Mouse (Mus musculus): ENCODE data around the gene Reep6. TPM values are rescaled to one million over a fixed set of nuclear protein-coding genes. Genes with fewer than 3 reads are reported as not detected.

Reep6 gene
- polyA plus RNA-seq, 1 experiment from 2014 or later, result 6.6 TPM

DNA sequence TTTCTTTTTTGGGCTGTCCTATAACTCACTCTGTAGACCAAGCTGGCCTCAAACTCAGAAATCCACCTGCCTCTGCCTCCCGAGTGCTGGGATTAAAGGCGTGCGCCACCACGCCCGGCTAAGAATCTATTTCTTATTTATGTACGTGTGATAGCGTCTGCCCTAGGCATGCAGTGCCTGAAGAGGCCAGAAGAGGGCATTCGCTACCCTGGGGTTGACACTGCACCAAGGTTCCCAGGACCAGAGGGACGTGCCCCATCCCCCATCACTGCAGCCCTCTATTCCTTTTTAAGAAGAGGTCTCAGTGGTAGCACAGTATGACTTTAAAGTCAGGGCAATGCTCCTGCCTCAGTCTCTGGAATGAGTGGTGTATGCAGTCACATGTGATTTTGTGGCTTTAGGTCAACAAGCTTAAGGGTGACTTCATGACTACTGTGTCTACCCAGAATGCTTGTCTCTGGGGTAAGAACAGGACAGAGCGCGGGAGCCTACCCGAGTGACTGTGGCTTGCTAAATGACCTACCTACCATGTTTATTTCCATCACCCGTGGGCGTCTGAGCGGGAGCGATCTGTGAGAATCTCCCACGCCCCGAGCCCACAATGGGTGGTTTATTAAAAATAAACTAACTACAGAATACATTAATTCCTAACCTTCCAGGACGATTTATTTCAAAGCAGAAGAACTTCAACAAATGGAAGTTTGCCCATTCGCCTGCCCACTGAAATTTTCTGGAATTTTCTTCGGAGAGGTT, 40.4 kb downstream of the Reep6 start:
- no peak overlapping the region for H3K27ac ChIP-seq (replicated peaks)
- DNase-seq (ENCODE audit: low spot score), result no peak
- H3K27me3 ChIP-seq (replicated peaks; ENCODE audit: low read depth, poor library complexity, severe bottlenecking), result peaks cover 49% of the 10 kb centered on the region
- H3K4me3 ChIP-seq, result no peak overlapping the region
- H3K4me1 ChIP-seq, result peaks cover 17% of the 10 kb centered on the region
- H3K9me3 ChIP-seq, result peaks cover 6% of the 10 kb centered on the region; the same call in 1 of the 2 replicates
- 82% methylated on average over 21 of the region's 21 CpGs for WGBS
- H3K36me3 ChIP-seq (replicated peaks), result no peaks in the 10 kb centered on the region

DNA sequence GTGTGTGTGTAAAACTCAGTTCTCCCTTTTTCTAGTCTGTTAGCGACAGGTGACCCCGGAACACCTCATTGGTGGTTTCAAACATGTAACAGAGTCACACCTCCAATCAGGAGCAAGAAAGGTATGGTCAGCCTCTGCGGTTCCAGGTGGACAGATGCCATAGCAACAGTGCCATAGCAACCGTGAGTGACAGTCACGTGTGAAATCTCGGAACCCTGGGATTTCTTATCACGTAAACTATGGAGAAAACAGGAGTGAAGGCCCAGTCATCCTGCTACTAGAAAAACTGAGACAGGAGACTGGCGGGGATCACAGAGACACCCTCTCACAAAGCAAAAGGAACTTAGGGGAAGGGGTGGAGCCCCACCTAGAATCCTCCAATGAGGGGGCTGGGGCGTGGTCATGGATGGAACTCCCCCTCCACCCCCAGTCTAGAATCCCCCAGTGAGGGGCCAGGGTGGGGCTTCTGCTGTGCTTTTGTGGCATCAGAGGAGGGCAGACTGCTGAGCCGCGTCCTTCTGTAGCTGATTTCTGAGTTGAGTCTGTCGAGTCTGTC, 41.7 kb downstream of the Reep6 start:
- H3K9me3 ChIP-seq, result peaks cover 6% of the 10 kb centered on the region; the same call in 1 of the 2 replicates
- H3K27me3 ChIP-seq (replicated peaks; ENCODE audit: low read depth, poor library complexity, severe bottlenecking), result peaks cover 35% of the 10 kb centered on the region
- peaks cover 17% of the 10 kb centered on the region for H3K4me1 ChIP-seq
- no peaks in the 10 kb centered on the region for H3K36me3 ChIP-seq (replicated peaks)
- peak overlapping the region; percentile 21 for H3K27ac ChIP-seq (replicated peaks)
- peak; percentile 85 for DNase-seq (ENCODE audit: low spot score)
- peak overlapping the region; percentile 49 for H3K4me3 ChIP-seq
- 5% methylated on average over 12 of the region's 12 CpGs for WGBS

- WGBS, result 54% methylated on average over 9 of the region's 9 CpGs
- H3K4me3 ChIP-seq, result peak overlapping the region; percentile 49
- peaks cover 6% of the 10 kb centered on the region; the same call in 1 of the 2 replicates for H3K9me3 ChIP-seq
- H3K27ac ChIP-seq (replicated peaks), result 0 out of 2 replicates have a peak overlapping the region, but pooled peaks have one; percentile 21
- H3K4me1 ChIP-seq, result peaks cover 17% of the 10 kb centered on the region
- DNase-seq (ENCODE audit: low spot score), result no peak
- H3K36me3 ChIP-seq (replicated peaks), result no peaks in the 10 kb centered on the region
- H3K27me3 ChIP-seq (replicated peaks; ENCODE audit: low read depth, poor library complexity, severe bottlenecking), result peaks cover 30% of the 10 kb centered on the region
Measured at GRCm38 (mm10) chr10:80371983-80372382, 42.2 kb downstream of the Reep6 start.

DNA sequence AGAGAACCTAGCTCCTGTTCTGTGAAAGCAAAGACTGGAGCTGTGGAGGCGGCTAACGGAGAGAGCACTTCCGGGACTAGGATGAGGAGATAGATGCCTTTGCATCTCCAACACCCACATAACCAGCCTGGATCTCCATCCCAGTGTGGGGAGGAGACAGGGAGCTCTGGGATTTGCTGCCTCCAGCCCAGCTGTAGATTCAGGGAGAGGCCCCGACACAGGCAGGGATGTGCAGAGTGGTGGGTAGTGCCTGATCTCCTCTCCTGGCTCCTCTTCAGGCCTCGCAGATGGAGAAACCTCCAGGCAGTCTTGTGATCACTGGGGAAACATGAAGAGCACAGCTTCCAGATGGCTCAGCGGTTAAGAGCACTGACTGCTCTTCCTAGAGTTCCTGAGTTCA, 43.0 kb downstream of the Reep6 start:
- WGBS, result 78% methylated on average over 6 of the region's 6 CpGs
- H3K4me1 ChIP-seq, result peaks cover 17% of the 10 kb centered on the region
- no peak overlapping the region for H3K4me3 ChIP-seq
- 0 out of 2 replicates have a peak overlapping the region, but pooled peaks have one; percentile 16 for H3K27ac ChIP-seq (replicated peaks)
- H3K9me3 ChIP-seq, result peaks cover 6% of the 10 kb centered on the region; the same call in 1 of the 2 replicates
- no peak for DNase-seq (ENCODE audit: low spot score)
- peaks cover 23% of the 10 kb centered on the region for H3K27me3 ChIP-seq (replicated peaks; ENCODE audit: low read depth, poor library complexity, severe bottlenecking)
- no peaks in the 10 kb centered on the region for H3K36me3 ChIP-seq (replicated peaks)

- H3K9me3 ChIP-seq, result no peaks in the 10 kb centered on the region
- no peak overlapping the region for H3K4me3 ChIP-seq
- no peak overlapping the region for H3K27ac ChIP-seq (replicated peaks)
- H3K27me3 ChIP-seq (replicated peaks; ENCODE audit: low read depth, poor library complexity, severe bottlenecking), result peaks cover 17% of the 10 kb centered on the region
- peak; percentile 73 for DNase-seq (ENCODE audit: low spot score)
- WGBS, result 19% methylated on average over 6 of the region's 6 CpGs
- peaks cover under 1% of the 10 kb centered on the region; the same call in 1 of the 2 replicates for H3K36me3 ChIP-seq (replicated peaks)
- peaks cover 17% of the 10 kb centered on the region for H3K4me1 ChIP-seq
Measured at GRCm38 (mm10) chr10:80374063-80374462, 44.3 kb downstream of the Reep6 start.

- Histone ChIP-seq H3K4me3 (no peak overlapping the region), H3K4me1 (peaks cover 18% of the 10 kb centered on the region), H3K27me3 (replicated peaks; ENCODE audit: low read depth, poor library complexity, severe bottlenecking) (peaks cover 14% of the 10 kb centered on the region), H3K27ac (replicated peaks) (no peak overlapping the region), H3K9me3 (no peaks in the 10 kb centered on the region), H3K36me3 (replicated peaks) (peaks cover 22% of the 10 kb centered on the region)
- peak; percentile 93 for DNase-seq (ENCODE audit: low spot score)
- 2% methylated on average over 7 of the region's 7 CpGs for WGBS
Measured at GRCm38 (mm10) chr10:80376160-80376559, 46.4 kb downstream of the Reep6 start.

DNA sequence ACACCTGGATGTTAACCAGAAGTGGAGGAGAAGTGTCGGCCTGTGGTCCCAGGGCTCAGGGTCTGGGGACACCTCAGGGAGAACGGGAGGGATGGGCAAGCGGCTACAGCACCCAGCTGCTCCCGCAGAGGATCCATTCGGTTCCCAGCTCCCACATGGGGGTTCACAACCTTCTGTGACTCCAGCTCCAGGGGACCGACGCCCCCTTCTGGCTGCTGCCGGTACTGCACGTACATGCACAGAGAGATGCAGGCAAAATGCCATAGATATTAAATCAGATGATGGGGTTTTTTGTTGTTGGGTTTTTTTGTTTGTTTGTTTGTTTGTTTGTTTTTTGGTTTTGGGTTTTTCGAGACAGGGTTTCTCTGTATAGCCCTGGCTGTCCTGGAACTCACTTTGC, 48.0 kb downstream of the Reep6 start:
- DNase-seq (ENCODE audit: low spot score), result no peak
- H3K27me3 ChIP-seq (replicated peaks; ENCODE audit: low read depth, poor library complexity, severe bottlenecking), result peaks cover 8% of the 10 kb centered on the region
- H3K36me3 ChIP-seq (replicated peaks), result peaks cover 37% of the 10 kb centered on the region
- H3K9me3 ChIP-seq, result no peaks in the 10 kb centered on the region
- no peak overlapping the region; the same call in 1 of the 2 replicates for H3K4me3 ChIP-seq
- peaks cover 9% of the 10 kb centered on the region; the same call in 1 of the 2 replicates for H3K4me1 ChIP-seq
- 53% methylated on average over 10 of the region's 10 CpGs for WGBS
- no peak overlapping the region for H3K27ac ChIP-seq (replicated peaks)

DNA sequence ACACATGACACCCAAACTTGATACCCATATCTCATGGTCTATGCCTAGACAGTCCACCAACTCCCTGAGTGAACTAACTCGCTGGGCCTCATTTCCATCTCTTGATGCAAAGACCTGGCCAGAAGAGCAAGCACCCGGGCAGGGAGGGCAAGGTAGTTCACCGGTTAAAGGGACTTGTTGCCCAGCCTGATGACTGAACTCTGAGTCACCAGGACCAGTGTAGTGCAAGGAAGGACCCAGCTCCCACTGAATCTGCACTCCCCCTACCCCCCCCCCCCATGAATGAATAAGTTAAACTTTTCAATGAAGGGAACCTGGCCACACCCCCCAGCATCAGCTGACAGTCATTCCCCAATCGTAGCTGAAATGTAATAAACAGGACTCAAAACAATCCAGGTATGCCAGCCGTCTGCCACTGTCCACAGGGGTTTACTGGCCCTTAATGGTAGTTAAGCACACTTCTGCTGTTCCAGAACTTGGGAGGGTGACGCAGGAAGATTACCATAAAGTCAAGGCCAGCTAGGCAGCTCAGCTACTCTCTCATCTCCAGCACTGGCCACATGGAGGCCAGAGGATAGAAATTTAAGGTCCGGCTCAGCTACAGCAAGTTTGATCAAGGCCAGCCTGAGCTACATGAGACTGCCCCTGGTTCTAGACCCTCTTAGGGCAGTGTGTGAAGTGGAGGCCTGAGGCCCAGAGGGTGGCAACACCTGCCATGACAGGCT, 53.0 kb downstream of the Reep6 start:
- WGBS, result 88% methylated on average over 7 of the region's 7 CpGs
- peaks cover 70% of the 10 kb centered on the region for H3K36me3 ChIP-seq (replicated peaks)
- no peaks in the 10 kb centered on the region for H3K27me3 ChIP-seq (replicated peaks; ENCODE audit: low read depth, poor library complexity, severe bottlenecking)
- H3K4me3 ChIP-seq, result peak overlapping the region; percentile 96; the same call in 1 of the 2 replicates
- H3K27ac ChIP-seq (replicated peaks), result no peak overlapping the region
- DNase-seq (ENCODE audit: low spot score), result no peak
- peaks cover 42% of the 10 kb centered on the region for H3K4me1 ChIP-seq
- H3K9me3 ChIP-seq, result no peaks in the 10 kb centered on the region

- Histone ChIP-seq H3K4me1 (peaks cover 48% of the 10 kb centered on the region), H3K4me3 (peak overlapping the region; percentile 96), H3K9me3 (no peaks in the 10 kb centered on the region), H3K27ac (replicated peaks) (peak overlapping the region; percentile 32; the same call in 1 of the 2 replicates), H3K27me3 (replicated peaks; ENCODE audit: low read depth, poor library complexity, severe bottlenecking) (no peaks in the 10 kb centered on the region), H3K36me3 (replicated peaks) (peaks cover 70% of the 10 kb centered on the region)
- 72% methylated on average over 4 of the region's 4 CpGs for WGBS
- no peak for DNase-seq (ENCODE audit: low spot score)
Measured at GRCm38 (mm10) chr10:80383431-80383830, 53.7 kb downstream of the Reep6 start.

- DNase-seq (ENCODE audit: low spot score), result no peak
- peaks cover 54% of the 10 kb centered on the region for H3K4me1 ChIP-seq
- peaks cover 68% of the 10 kb centered on the region for H3K36me3 ChIP-seq (replicated peaks)
- no peaks in the 10 kb centered on the region for H3K27me3 ChIP-seq (replicated peaks; ENCODE audit: low read depth, poor library complexity, severe bottlenecking)
- H3K9me3 ChIP-seq, result no peaks in the 10 kb centered on the region
- H3K4me3 ChIP-seq, result peak overlapping the region; percentile 96
- H3K27ac ChIP-seq (replicated peaks), result peak overlapping the region; percentile 32; the same call in 1 of the 2 replicates
- 88% methylated on average over 4 of the region's 4 CpGs for WGBS
Measured at GRCm38 (mm10) chr10:80384115-80384639, 54.4 kb downstream of the Reep6 start.

- Histone ChIP-seq H3K27me3 (replicated peaks; ENCODE audit: low read depth, poor library complexity, severe bottlenecking) (no peaks in the 10 kb centered on the region), H3K9me3 (no peaks in the 10 kb centered on the region), H3K4me3 (peak overlapping the region; percentile 96), H3K27ac (replicated peaks) (peak overlapping the region; percentile 97), H3K36me3 (replicated peaks) (peaks cover 64% of the 10 kb centered on the region), H3K4me1 (peaks cover 54% of the 10 kb centered on the region)
- whole genome bisulfite sequencing, result 84% methylated on average over 7 of the region's 7 CpGs
- DNase-seq (ENCODE audit: low spot score), result no peak
Measured at GRCm38 (mm10) chr10:80384709-80385108, 55.0 kb downstream of the Reep6 start.

- WGBS, result 20% methylated on average over 7 of the region's 7 CpGs
- Histone ChIP-seq H3K36me3 (replicated peaks) (peaks cover 64% of the 10 kb centered on the region), H3K4me3 (peak overlapping the region; percentile 96)
Measured at GRCm38 (mm10) chr10:80385310-80385709, 55.6 kb downstream of the Reep6 start.

More at GRCm38 (mm10) chr10:80385310-80385709, 55.6 kb downstream of the Reep6 start:
- Histone ChIP-seq H3K27me3 (replicated peaks; ENCODE audit: low read depth, poor library complexity, severe bottlenecking) (no peaks in the 10 kb centered on the region), H3K27ac (replicated peaks) (peak overlapping the region; percentile 97), H3K4me1 (peaks cover 54% of the 10 kb centered on the region), H3K9me3 (no peaks in the 10 kb centered on the region)
- DNase-seq (ENCODE audit: low spot score), result no peak

Measured in embryonic facial prominence, embryonic 10.5 days (tissue).